Mouse (Mus musculus) embryonic facial prominence, embryonic 14.5 days (tissue): ENCODE data around the gene Tbata. TPM values are rescaled to one million over a fixed set of nuclear protein-coding genes. Genes with fewer than 3 reads are reported as not detected.

Experiments used
- ATAC-seq: fragments of 200-750 bp; cut with Nextera tagmentation; 2 replicates; pipeline ENCODE4 v1.8.0; 2017; ENCODE audit warnings: low read depth, moderate number of reproducible peaks, moderate TSS enrichment
- DNase-seq: peaks from one replicate; pipeline ENCODE4 v3.0.0-alpha.2; 2015; ENCODE audit warnings: low spot score
- H3K27ac ChIP-seq: fragments of 300-500 bp; sonication (generic); replicated peaks from 2 replicates; pipeline ENCODE4 v1.5.1; 2014; ENCODE audit warnings: low read depth, mild to moderate bottlenecking, low read length, moderate library complexity
- H3K27me3 ChIP-seq: fragments of 300-500 bp; sonication (generic); replicated peaks from 2 replicates; pipeline ENCODE4 v1.6.1; 2014; ENCODE audit warnings: low read length; ENCODE audit not compliant: control insufficient read depth, insufficient read depth
- H3K36me3 ChIP-seq: fragments of 300-500 bp; sonication (generic); 2 replicates; pipeline ENCODE4 v1.6.1; 2014; ENCODE audit warnings: low read length, mixed read lengths; ENCODE audit not compliant: control insufficient read depth, insufficient read depth
- H3K4me1 ChIP-seq: fragments of 300-500 bp; sonication (generic); 2 replicates; pipeline ENCODE4 v1.6.1; 2014; ENCODE audit warnings: antibody characterized with exemption, low read length; ENCODE audit not compliant: control insufficient read depth, insufficient read depth
- H3K4me2 ChIP-seq: fragments of 300-500 bp; sonication (generic); 2 replicates; pipeline ENCODE4 v1.6.1; 2014; ENCODE audit warnings: low read depth, mild to moderate bottlenecking, low read length, moderate library complexity, mixed read lengths
- H3K4me3 ChIP-seq: fragments of 300-500 bp; sonication (generic); 2 replicates; pipeline ENCODE4 v1.5.1; 2014; ENCODE audit warnings: low read depth, mild to moderate bottlenecking, low read length
- H3K9ac ChIP-seq: fragments of 300-500 bp; sonication (generic); 2 replicates; pipeline ENCODE4 v1.6.1; 2014; ENCODE audit warnings: low read depth, mild to moderate bottlenecking, low read length, moderate library complexity, mixed read lengths
- H3K9me3 ChIP-seq: fragments of 300-500 bp; sonication (generic); 2 replicates; pipeline ENCODE4 v1.6.1; 2016; ENCODE audit warnings: low read length; ENCODE audit not compliant: control insufficient read depth
- WGBS: fragments of 180-500 bp; shearing (Covaris S2); extraction: QIAGEN DNeasy Blood & Tissue Kit; methylation state at CpG from one replicate; pipeline ENCODE4 v1.1.7; 2014; 5-methylcytosine and 5-hydroxymethylcytosine counted together
- polyA plus RNA-seq: library from polyadenylated mRNA; unstranded; fragments of >200 nt; fragmentation: Nextera tagmentation; extraction: Ambion mirVana; gene quantifications from 2 replicates; pipeline ENCODE4 v1.2.1, GENCODE M21; 2014

Gene Tbata
- polyA plus RNA-seq, result 0.29 and 1.2 TPM in 2 replicates

DNA sequence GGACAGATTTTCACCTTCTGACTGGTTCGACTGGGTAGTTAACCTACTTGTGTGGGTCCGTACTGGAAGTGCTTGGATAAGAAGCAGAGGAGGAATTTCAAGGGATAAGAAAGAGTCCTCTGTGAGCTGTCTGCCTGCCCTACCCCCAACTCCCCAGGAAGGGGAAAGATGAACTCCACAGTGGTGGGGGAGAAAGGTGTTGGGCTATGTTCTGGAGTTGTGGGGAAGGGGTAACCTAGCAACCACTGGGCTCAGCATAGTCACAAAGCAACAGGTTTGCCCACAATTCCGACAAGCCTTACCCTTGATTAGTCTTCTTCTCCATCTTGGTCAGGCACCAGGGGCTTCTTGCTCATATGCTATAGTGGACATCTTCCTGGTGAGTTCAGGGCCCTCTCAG is at the start of gene Tbata:
Gene Tbata (plus strand): TSS at position 301 of the 400 bp plus-strand sequence.
- Histone ChIP-seq H3K4me2 (no peak within 1 kb of the TSS), H3K27ac (no peak within 1 kb of the TSS), H3K4me1 (peaks cover 4% of the 10 kb centered on the region; the same call in 1 of the 2 replicates), H3K27me3 (no peaks in the 10 kb centered on the region; the same call in 1 of the 2 replicates), H3K9me3 (no peaks in the 10 kb centered on the region), H3K36me3 (no peaks in the 10 kb centered on the region), H3K9ac (no peak within 1 kb of the TSS), H3K4me3 (no peak within 1 kb of the TSS)
- DNase-seq, result no peak
- ATAC-seq, result no peak
- 64% methylated on average over 3 of the region's 3 CpGs for WGBS

DNA sequence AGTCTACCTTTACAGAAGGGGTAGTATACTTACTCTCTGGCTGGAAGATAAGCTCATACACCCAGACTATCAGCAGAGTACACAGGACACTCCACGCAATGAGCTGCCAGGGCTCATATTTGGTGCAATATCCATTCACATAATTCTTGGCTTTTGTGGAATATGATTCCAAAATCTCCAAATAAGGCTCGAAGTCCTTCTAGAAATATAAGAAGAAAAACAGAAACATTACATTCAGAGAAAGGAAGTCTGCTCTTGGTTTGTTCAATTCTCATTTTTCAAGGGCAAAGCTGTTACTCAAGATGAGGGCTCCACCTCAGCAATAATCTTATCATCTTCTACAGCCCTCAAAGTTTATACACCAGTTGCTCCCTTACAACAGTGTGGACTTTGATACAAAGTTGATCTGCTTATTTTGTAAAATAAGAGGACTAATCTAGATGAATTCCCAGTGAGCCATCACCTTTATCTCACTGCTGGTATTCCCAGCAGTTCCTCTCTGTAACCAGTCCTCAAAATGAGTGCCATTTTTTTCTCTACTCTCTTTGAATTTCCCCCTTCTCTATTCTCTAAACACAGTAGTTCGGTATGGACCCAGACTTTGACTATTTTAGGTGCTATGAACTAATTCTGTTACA is 48.4 kb upstream of the Tbata start:
- Histone ChIP-seq H3K4me1 (no peaks in the 10 kb centered on the region), H3K9me3 (no peaks in the 10 kb centered on the region), H3K4me2 (no peak overlapping the region), H3K27ac (no peak overlapping the region), H3K27me3 (no peaks in the 10 kb centered on the region), H3K9ac (no peak overlapping the region), H3K4me3 (no peak overlapping the region), H3K36me3 (peaks cover 35% of the 10 kb centered on the region)
- DNase-seq (no peak), ATAC-seq (no peak)
- 92% methylated on average over 3 of the region's 3 CpGs for WGBS

DNA sequence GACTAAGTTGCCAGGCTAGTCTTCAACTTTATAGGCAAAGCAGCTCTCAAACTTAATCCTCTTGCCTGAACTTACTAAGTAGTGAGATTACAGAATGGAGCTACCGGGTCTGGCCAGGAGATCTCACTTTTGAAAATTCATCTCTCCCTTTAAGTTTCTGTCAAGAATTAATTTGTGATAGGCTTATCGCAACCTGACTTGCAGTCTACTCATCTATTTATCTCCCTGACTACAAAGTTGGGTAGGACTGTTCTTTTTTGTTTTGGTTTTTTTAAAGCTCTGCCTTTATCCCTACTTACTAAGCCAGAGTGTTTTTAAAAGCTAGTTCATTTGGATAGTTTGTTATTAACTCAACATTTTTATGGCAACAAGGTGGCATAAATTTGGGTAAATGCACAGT is 47.3 kb upstream of the Tbata start:
- Histone ChIP-seq H3K9me3 (no peaks in the 10 kb centered on the region), H3K4me1 (no peaks in the 10 kb centered on the region), H3K9ac (no peak overlapping the region), H3K36me3 (peaks cover 28% of the 10 kb centered on the region), H3K27me3 (no peaks in the 10 kb centered on the region), H3K4me2 (no peak overlapping the region), H3K4me3 (no peak overlapping the region), H3K27ac (no peak overlapping the region)
- ATAC-seq, result no peak
- WGBS, result 93% methylated on average over 2 of the region's 2 CpGs
- DNase-seq, result no peak

DNA sequence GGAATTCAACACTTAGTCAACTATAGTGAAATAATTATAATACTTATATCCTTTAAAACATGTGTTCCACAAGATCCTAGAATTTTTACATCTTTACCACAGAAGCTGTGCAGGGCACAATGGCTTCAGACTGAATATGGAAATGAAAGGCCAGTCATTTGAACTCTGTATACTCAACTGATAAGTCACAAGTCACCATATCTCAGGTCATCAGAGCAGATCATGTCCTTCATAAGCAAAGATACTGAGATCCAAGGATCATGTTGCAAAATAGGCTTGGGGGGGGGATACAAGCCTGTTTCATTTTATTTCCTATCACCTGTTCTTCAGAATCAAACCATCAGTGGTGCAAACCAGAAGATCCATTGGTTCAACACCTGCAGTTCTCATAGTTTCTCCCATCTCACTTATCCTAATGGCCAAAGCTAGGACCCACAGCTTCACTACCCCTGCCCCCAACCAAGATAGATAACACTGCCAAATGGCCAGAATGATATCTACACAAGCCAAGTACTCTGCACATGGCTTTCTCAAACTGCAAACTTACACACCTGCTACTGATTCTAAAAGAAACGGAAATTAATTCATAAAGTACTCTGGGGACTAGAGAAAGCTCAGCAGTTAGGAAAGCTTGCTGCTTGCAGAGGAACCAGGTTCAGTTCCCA is 42.9 kb upstream of the Tbata start:
- DNase-seq (no peak), ATAC-seq (no peak)
- no peaks in the 10 kb centered on the region for H3K9me3 ChIP-seq
- WGBS, result 84% methylated on average over 1 of the region's 1 CpGs
- H3K9ac ChIP-seq, result no peak overlapping the region
- H3K27ac ChIP-seq, result no peak overlapping the region
- H3K4me2 ChIP-seq, result no peak overlapping the region
- no peaks in the 10 kb centered on the region for H3K27me3 ChIP-seq
- H3K36me3 ChIP-seq, result peaks cover 21% of the 10 kb centered on the region
- no peaks in the 10 kb centered on the region for H3K4me1 ChIP-seq
- H3K4me3 ChIP-seq, result no peak overlapping the region

DNA sequence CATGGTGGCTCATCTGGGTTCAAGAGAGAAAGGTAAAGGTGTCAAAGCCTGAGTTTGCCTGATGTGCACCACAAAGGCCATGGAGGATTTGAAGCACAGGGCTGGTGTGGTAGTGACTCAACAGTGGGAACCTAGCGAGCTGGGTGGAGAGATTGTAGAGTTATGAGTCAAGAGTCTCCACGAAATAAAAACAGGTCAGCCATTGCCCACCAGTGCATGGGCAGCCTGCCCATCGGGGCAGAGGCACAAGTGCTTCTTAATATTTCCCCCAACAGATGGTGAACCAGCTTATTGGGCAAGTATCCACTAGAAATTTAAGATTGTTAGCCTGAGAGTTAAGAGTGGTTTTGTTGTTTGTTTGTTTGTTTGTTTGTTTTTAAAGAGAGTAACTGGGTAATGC is 40.8 kb upstream of the Tbata start:
- Histone ChIP-seq H3K4me1 (no peaks in the 10 kb centered on the region), H3K9ac (no peak overlapping the region), H3K4me2 (no peak overlapping the region), H3K27ac (no peak overlapping the region), H3K4me3 (no peak overlapping the region), H3K36me3 (peaks cover 24% of the 10 kb centered on the region), H3K9me3 (no peaks in the 10 kb centered on the region), H3K27me3 (no peaks in the 10 kb centered on the region)
- no peak for ATAC-seq
- DNase-seq, result no peak
- 70% methylated on average over 3 of the region's 3 CpGs for WGBS

DNA sequence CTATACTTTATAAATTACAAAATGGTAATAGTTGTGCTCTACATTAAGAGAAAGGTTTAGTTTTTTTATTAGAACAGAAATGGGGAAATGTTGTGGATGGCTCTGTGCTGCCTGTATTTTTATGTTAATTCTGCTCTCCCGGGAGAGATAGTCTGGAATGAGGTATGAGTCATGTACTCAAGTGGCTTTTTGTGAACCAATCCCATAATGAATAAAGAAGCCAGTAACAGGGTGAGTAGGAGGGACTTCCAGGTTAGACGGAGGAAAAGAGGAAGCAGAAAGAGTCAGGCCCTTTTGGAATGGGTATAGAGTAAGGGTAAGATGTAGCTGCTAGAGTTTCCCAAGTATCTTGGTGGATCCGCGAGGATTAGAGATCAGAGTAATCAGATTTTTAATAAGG is 37.7 kb upstream of the Tbata start:
- DNase-seq (no peak), ATAC-seq (no peak)
- H3K27ac ChIP-seq, result no peak overlapping the region
- H3K27me3 ChIP-seq, result no peaks in the 10 kb centered on the region
- H3K9ac ChIP-seq, result no peak overlapping the region
- no peaks in the 10 kb centered on the region for H3K9me3 ChIP-seq
- H3K4me1 ChIP-seq, result no peaks in the 10 kb centered on the region
- 86% methylated on average over 4 of the region's 4 CpGs for WGBS
- H3K4me2 ChIP-seq, result no peak overlapping the region
- H3K4me3 ChIP-seq, result no peak overlapping the region
- peaks cover 17% of the 10 kb centered on the region for H3K36me3 ChIP-seq

DNA sequence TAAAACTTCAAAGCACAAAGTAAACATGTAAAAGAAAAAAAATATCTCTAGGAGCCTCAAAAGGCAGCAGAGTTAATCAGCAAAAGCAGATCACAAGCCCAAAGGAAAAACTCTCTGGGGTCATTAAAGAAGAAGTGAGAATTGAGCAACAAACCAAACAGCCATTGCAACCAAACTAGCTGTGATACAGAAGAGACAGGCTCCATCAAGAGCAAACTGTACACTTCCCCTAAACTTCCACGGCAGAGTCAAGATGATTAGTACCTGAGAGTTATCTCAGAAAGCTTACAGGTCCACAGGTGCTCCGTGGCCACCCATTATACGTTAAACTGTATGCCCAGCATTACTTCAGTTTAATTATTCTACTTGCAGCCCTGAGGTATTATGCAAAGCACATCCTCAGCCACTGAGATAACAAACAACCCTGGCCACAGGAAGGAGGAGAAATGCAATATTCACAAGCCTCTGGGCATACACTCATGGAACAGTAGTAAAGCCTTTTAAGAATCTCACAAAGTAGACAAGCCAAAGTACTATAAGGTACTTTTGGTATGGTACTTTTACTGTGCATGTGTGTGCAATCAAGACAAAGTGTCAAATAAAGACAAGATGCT is 36.4 kb upstream of the Tbata start:
- H3K9me3 ChIP-seq, result no peaks in the 10 kb centered on the region
- H3K36me3 ChIP-seq, result peaks cover 25% of the 10 kb centered on the region
- no peak overlapping the region for H3K27ac ChIP-seq
- no peak overlapping the region for H3K4me2 ChIP-seq
- ATAC-seq, result no peak
- H3K4me3 ChIP-seq, result no peak overlapping the region
- H3K4me1 ChIP-seq, result no peaks in the 10 kb centered on the region
- H3K27me3 ChIP-seq, result no peaks in the 10 kb centered on the region
- 60% methylated on average over 3 of the region's 3 CpGs for WGBS
- no peak for DNase-seq
- no peak overlapping the region for H3K9ac ChIP-seq

DNA sequence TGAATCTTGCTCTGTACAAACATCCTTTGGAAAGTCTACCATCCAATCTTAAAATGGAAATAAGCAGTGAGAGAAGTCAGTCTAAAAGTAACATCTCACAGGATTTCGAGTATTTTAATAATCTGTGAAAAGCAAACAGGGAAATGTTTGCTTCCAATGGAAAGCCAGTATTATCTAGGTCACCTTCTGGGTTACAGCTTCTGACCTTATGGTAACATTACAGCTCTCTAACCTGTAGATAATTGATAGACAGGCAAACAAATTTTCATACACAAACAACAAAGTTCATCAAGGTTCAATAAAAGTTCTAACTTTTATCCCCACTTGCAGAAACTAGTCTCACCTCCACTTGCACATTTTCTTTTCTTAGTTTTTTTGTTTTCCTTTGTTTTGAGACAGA is 34.2 kb upstream of the Tbata start:
- Histone ChIP-seq H3K9me3 (no peaks in the 10 kb centered on the region), H3K4me1 (no peaks in the 10 kb centered on the region), H3K4me2 (no peak overlapping the region), H3K36me3 (peaks cover 16% of the 10 kb centered on the region), H3K27ac (no peak overlapping the region), H3K27me3 (no peaks in the 10 kb centered on the region), H3K4me3 (no peak overlapping the region), H3K9ac (no peak overlapping the region)
- ATAC-seq (no peak), DNase-seq (no peak)
- WGBS, result 74% methylated on average over 1 of the region's 1 CpGs
